Mouse (Mus musculus) MEL (cell line): ENCODE data around the gene Zfp91. TPM values are rescaled to one million over a fixed set of nuclear protein-coding genes. Genes with fewer than 3 reads are reported as not detected.

Experiments used
- DNase-seq: peaks from one replicate; pipeline ENCODE4 v3.0.0; 2011; ENCODE audit warnings: low read depth, low spot score
- H3K27ac ChIP-seq: 2 replicates; pipeline ENCODE4 v1.5.1; 2012; ENCODE audit warnings: low read depth, mild to moderate bottlenecking, control low read depth, low read length, moderate library complexity; ENCODE audit not compliant: control insufficient read depth
- H3K27me3 ChIP-seq, 2 experiments: fragments of 150-350 bp in 1 of 2; sonication (generic) in 1 of 2; 2 replicates each; pipeline ENCODE4 v1.6.1; 2012; ENCODE audit warnings: low read length in 2 of 2, mild to moderate bottlenecking in 2 of 2, improper control_type of control experiment in 1 of 2, moderate library complexity in 1 of 2; ENCODE audit not compliant: insufficient read depth in 2 of 2, control insufficient read depth in 1 of 2
- H3K36me3 ChIP-seq, 2 experiments: 2 replicates each; pipeline ENCODE4 v1.6.1; 2012 to 2014; ENCODE audit warnings: low read length in 2 of 2, improper control_type of control experiment in 1 of 2, inconsistent platforms in 1 of 2, mild to moderate bottlenecking in 1 of 2; ENCODE audit not compliant: insufficient read depth in 2 of 2, control insufficient read depth in 1 of 2
- H3K4me1 ChIP-seq, 2 experiments: fragments of 150-350 bp in 1 of 2; sonication (generic) in 1 of 2; 2 replicates each; pipeline ENCODE4 v1.6.1; 2012; ENCODE audit warnings: low read length in 2 of 2, improper control_type of control experiment in 1 of 2, mild to moderate bottlenecking in 1 of 2; ENCODE audit not compliant: insufficient read depth in 2 of 2, control insufficient read depth in 1 of 2
- H3K4me3 ChIP-seq, 2 experiments: fragments of 150-350 bp in 1 of 2; sonication (generic) in 1 of 2; 2 replicates each; pipeline ENCODE4 v1.5.1; 2012; ENCODE audit warnings: low read depth in 2 of 2, low read length in 2 of 2, mild to moderate bottlenecking in 2 of 2, moderate library complexity in 2 of 2, control low read depth in 1 of 2, improper control_type of control experiment in 1 of 2; ENCODE audit not compliant: control insufficient read depth in 1 of 2, insufficient read depth in 1 of 2
- H3K79me2 ChIP-seq: 2 replicates; pipeline ENCODE4 v1.6.1; 2012; ENCODE audit warnings: mild to moderate bottlenecking, low read length, moderate library complexity; ENCODE audit not compliant: control insufficient read depth, poor library complexity, insufficient read depth
- H3K9ac ChIP-seq: 2 replicates; pipeline ENCODE4 v1.6.1; 2012; ENCODE audit warnings: low read depth, mild to moderate bottlenecking, control low read depth, low read length, moderate library complexity; ENCODE audit not compliant: control insufficient read depth, poor library complexity, severe bottlenecking
- H3K9me3 ChIP-seq: fragments of 150-350 bp; sonication (generic); replicated peaks from 2 replicates; pipeline ENCODE4 v1.6.1; 2012; ENCODE audit warnings: mild to moderate bottlenecking, low read length, improper control_type of control experiment, moderate library complexity; ENCODE audit not compliant: insufficient read depth
- BHLHE40 ChIP-seq: IDR thresholded peaks from 2 replicates; pipeline ENCODE4 v1.6.1; 2012; ENCODE audit warnings: low read depth, mild to moderate bottlenecking, inconsistent platforms, low read length, improper control_type of control experiment, borderline replicate concordance
- CHD1 ChIP-seq: IDR thresholded peaks from 2 replicates; pipeline ENCODE4 v1.6.1; 2012; ENCODE audit warnings: low read depth, mild to moderate bottlenecking, inconsistent platforms, low read length, improper control_type of control experiment
- GABPA ChIP-seq: IDR thresholded peaks from 2 replicates; pipeline ENCODE4 v1.6.1; 2012; ENCODE audit warnings: low read depth, mild to moderate bottlenecking, inconsistent platforms, low read length, improper control_type of control experiment, moderate library complexity
- GATA1 ChIP-seq: IDR thresholded peaks from 2 replicates; pipeline ENCODE4 v1.6.1; 2011; ENCODE audit warnings: low read depth, low read length, improper control_type of control experiment
- HCFC1 ChIP-seq: IDR thresholded peaks from 2 replicates; pipeline ENCODE4 v1.6.1; 2012; ENCODE audit warnings: low read depth, mild to moderate bottlenecking, inconsistent platforms, low read length, improper control_type of control experiment, moderate library complexity
- JUND ChIP-seq: IDR thresholded peaks from 2 replicates; pipeline ENCODE4 v1.6.1; 2011; ENCODE audit warnings: low read depth, mild to moderate bottlenecking, improper control_type of control experiment, low read length
- MAFK ChIP-seq: IDR thresholded peaks from 2 replicates; pipeline ENCODE4 v1.6.1; 2011; ENCODE audit warnings: low read depth, mild to moderate bottlenecking, low read length, improper control_type of control experiment, borderline replicate concordance
- MAX ChIP-seq: IDR thresholded peaks from 2 replicates; pipeline ENCODE4 v1.6.1; 2011; ENCODE audit warnings: low read length, improper control_type of control experiment
- MAZ ChIP-seq: IDR thresholded peaks from 2 replicates; pipeline ENCODE4 v1.6.1; 2012; ENCODE audit warnings: low read depth, mild to moderate bottlenecking, inconsistent platforms, low read length, improper control_type of control experiment
- MYC ChIP-seq: IDR thresholded peaks from 2 replicates; pipeline ENCODE4 v1.6.1; 2011; ENCODE audit warnings: low read depth, mild to moderate bottlenecking, low read length, improper control_type of control experiment, moderate library complexity
- NRF1 ChIP-seq: IDR thresholded peaks from 2 replicates; pipeline ENCODE4 v1.6.1; 2014; ENCODE audit warnings: low read depth, mild to moderate bottlenecking, inconsistent platforms, low read length, improper control_type of control experiment, moderate library complexity; ENCODE audit not compliant: poor library complexity, insufficient read depth, severe bottlenecking
- POLR2AphosphoS2 ChIP-seq: IDR thresholded peaks from 2 replicates; pipeline ENCODE4 v1.6.1; 2011; ENCODE audit warnings: low read length, improper control_type of control experiment
- POLR2AphosphoS5 ChIP-seq: IDR thresholded peaks from 2 replicates; pipeline ENCODE4 v1.6.1; 2012; ENCODE audit warnings: low read depth, borderline replicate concordance, mild to moderate bottlenecking, inconsistent platforms, low read length, moderate library complexity, mixed read lengths
- SIN3A ChIP-seq: IDR thresholded peaks from 2 replicates; pipeline ENCODE4 v1.6.1; 2012; ENCODE audit warnings: low read length, improper control_type of control experiment, inconsistent platforms
- SMC3 ChIP-seq: IDR thresholded peaks from 2 replicates; pipeline ENCODE4 v1.6.1; 2011; ENCODE audit warnings: low read depth, low read length, improper control_type of control experiment
- TAL1 ChIP-seq: IDR thresholded peaks from 2 replicates; pipeline ENCODE4 v1.6.1; 2012; ENCODE audit warnings: mild to moderate bottlenecking, inconsistent platforms, low read length, moderate library complexity, mixed read lengths
- ZKSCAN1 ChIP-seq: IDR thresholded peaks from 2 replicates; pipeline ENCODE4 v1.6.1; 2012; ENCODE audit warnings: low read depth, mild to moderate bottlenecking, inconsistent platforms, low read length, improper control_type of control experiment, moderate library complexity
- polyA plus RNA-seq, 2 experiments: library from polyadenylated mRNA; stranded (reverse) in 1 of 2; unstranded in 1 of 2; fragments of >175 nt in 1 of 2; fragments of >200 nt in 1 of 2; gene quantifications; 2 replicates each; pipeline versions ENCODE4 v1.2.1 to v1.2.4; 2012; ENCODE audit warnings: low replicate concordance in 2 of 2, low read depth in 1 of 2; ENCODE audit not compliant: insufficient read length in 2 of 2, insufficient read depth in 1 of 2, missing spikeins in 1 of 2
- total RNA-seq: library from RNA; depleted of rRNA; stranded (reverse); fragments of 300-350 nt; gene quantifications from 2 replicates; pipeline ENCODE4 v1.2.3, GENCODE M21; 2012

Zfp91 gene
- total and polyA plus RNA-seq, 3 experiments = 32.3 to 148 (median 51.7) TPM

GRCm38 (mm10) chr19:12787721-12788120, 8.2 kb downstream of the Zfp91 start:
- H3K9me3 ChIP-seq = no peaks in the 10 kb centered on the region
- TF ChIP-seq CHD1 = no peak
- no peak for TF ChIP-seq MAZ
- TF ChIP-seq BHLHE40 = no peak
- TF ChIP-seq MYC = no peak
- TF ChIP-seq SMC3 = no peak
- TF ChIP-seq POLR2AphosphoS5 = no peak
- TF ChIP-seq, all 39 proteins: peak for 0
- H3K27ac ChIP-seq = no peak overlapping the region
- H3K4me1 ChIP-seq = peaks cover 3% of the 10 kb centered on the region in 2 experiments; a peak in 3 of 4 replicates
- no peaks in the 10 kb centered on the region for H3K27me3 ChIP-seq
- no peak for DNase-seq
- no peak overlapping the region for H3K4me3 ChIP-seq
- H3K9ac ChIP-seq = no peak overlapping the region
- peaks cover 43% of the 10 kb centered on the region for H3K79me2 ChIP-seq
- H3K36me3 ChIP-seq = peaks cover 19 to 43% of the 10 kb centered on the region in 2 experiments

GRCm38 (mm10) chr19:12786803-12787395, 9.0 kb downstream of the Zfp91 start:
- Histone ChIP-seq H3K36me3 (peaks cover 19 to 46% of the 10 kb centered on the region in 2 experiments), H3K79me2 (peaks cover 47% of the 10 kb centered on the region), H3K4me1 (peaks cover 0 to 3% of the 10 kb centered on the region in 2 experiments; a peak in 3 of 4 replicates), H3K27ac (no peak overlapping the region), H3K9me3 (no peaks in the 10 kb centered on the region), H3K9ac (no peak overlapping the region), H3K27me3 (no peaks in the 10 kb centered on the region), H3K4me3 (no peak overlapping the region)
- no peak for DNase-seq
- TF ChIP-seq ZKSCAN1 (no peak), HCFC1 (no peak), SIN3A (no peak), MYC (no peak), JUND (no peak), GABPA (no peak), NRF1 (no peak), TAL1 (no peak), CHD1 (no peak), MAX (no peak), GATA1 (no peak), MAFK (no peak), POLR2AphosphoS2 (no peak)
